Mouse (Mus musculus) MN1 (cell line): Measurements from ENCODE around the gene Olfr789.

Source experiments
- DNase-seq: peaks from one replicate; pipeline ENCODE4 v3.0.0-alpha.2; 2016; ENCODE audit warnings: low spot score

The Olfr789 gene

DNA sequence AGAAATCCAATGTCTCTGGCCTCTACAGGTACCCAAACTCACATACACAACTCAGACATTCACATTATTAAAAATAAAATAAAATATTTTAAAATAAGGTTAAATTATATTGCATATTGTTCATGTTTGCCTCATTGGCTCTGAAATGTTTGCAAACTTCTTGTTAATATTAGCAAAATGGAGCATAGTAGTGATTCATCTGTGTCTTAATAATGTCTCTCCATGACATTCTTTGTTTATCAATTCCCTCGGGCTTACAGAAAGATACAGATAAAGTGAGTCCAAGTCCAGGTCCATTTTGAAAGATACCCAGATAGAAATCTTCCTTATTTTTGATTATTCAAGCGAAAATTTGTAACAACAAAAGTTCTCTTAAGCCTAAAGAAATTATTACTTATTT is at the start of gene Olfr789:
TSS of gene Olfr789 (plus strand) at position 301 of the 400 bp plus-strand sequence.
- no peak for DNase-seq

DNA sequence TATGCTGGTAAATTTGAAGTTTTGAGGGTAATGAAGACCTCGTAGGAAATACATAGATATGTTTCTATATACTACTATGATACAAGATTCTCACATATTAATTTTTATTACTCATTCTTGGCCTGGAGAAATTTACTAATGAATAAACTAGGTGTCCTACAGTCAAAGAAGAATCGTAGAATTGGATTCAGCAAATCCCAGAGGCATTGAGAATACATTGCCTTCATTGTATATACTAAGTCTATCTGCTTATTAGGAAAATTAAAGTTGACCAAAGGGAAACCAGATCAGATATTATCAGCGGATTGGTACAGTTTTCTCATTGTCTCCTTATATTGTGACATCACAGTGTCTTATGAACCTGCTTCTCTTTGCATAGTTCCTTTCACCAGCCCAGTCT is 23.0 kb upstream of the Olfr789 start, which contains the start of gene Olfr787:
TSS of gene Olfr787 (plus strand) at position 301 of the 400 bp plus-strand sequence.
- DNase-seq: no peak

DNA sequence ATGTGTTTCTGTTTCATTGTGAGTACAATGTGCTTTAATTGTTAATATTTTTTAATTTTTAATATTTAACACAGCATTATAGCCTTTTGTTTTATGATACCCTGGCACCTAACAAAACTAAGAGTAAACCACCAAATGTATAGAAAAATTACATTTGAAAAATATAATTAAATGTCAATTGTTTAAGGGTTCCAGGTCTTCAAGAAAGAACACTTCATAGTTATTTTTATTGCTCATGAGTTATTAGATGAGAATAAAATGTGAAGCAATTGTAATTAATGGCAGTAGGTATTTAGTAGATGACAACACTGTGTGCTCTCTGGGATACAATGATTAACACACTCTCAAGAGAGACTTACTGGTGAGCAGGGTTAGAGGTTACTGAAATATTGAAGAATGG is 13.9 kb upstream of the Olfr789 start, which contains the start of gene Olfr788:
TSS of gene Olfr788 (plus strand) at position 301 of the 400 bp plus-strand sequence.
- DNase-seq: no peak

DNA sequence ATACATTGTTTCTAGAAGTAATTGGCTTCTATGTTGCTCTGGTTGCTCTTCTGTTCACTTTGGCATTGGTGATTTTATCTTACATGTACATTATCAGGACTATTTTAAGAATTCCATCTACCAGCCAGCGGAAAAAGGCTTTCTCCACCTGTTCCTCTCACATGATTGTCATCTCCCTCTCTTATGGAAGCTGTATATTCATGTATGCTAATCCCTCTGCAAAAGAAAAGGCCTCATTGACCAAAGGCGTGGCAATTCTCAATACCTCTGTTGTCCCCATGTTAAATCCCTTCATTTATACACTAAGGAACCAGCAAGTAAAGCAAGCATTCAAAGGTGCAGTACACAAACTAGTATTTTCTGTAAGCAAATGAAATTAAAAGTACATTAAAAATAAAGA is 11.3 kb upstream of the Olfr789 start:
- no peak for DNase-seq

DNA sequence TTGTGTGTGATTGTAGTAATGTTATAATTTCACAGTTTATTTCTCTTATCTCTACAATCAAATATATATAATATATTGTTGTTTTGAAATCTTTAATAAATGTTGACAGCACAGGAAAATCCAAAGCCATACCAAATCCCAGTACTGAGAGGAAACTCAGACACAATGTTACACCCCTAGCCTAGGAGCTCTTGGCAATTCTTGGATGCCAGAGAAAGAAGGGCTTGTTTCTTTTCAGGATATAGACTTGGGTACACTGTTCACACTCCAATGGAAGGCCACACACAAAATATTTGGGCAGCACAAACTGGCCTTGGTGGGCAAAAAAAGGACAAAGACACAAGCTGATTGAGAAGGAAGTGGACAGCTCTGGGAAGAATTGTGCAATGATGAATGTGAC is 10.8 kb upstream of the Olfr789 start:
- DNase-seq: no peak

DNA sequence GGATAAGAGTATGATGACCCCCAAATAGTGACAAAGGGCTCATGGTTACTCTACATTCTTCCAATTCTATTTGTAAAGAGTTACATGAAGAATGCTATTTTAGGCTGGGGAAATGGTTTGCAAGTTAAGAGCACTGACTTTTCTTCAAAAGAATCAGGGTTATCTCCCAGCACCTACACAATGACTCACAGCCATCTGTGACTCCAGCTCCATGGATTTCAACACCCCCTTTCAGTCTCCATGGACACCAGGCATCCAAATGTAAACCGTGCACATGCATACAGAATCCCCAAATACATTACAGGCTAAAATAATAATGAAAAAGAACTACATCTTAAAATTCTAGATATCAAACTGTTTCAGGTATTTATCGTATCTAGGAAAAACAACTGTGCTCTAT is 5.5 kb downstream of the Olfr789 start:
- no peak for DNase-seq

DNA sequence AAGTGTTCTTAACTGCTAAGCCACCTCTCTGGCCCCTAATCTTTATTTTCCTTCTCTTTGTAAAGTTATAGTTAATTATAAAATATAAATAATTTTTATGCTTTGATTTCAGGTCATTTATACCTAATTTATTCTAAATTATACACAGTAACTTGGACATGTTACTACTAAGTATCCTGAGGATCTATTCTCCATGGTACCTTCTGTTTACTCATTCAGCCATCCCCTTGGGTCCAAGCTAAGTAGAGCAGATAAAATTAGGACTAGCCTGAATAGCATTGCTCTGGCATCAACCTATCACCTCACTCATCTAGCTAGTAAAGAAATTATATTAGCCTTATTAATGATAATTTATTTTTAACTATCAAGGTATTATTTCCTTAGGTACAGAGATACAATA is 13.6 kb downstream of the Olfr789 start, which contains the start of gene Olfr790:
TSS of gene Olfr790 (plus strand) at position 301 of the 400 bp plus-strand sequence.
- DNase-seq: no peak

DNA sequence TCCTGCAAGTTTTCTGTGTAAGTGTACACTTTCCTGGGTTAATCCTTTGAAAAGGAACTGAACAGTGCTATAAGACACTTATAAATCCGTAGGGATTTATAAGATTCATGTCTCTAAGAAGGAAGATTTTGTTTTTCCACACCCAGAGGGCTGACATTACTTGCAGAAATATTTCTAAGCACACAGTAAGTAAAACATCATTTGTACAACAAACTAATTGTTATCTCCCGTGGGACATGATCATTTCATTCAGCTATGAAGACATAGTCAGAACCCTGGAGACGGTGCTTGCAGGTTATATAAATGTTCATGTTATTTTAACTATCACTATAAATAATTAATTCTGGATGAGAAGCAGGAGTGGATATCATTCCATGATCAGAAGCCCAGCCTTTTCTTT is 36.9 kb downstream of the Olfr789 start, which contains the start of gene Olfr791:
TSS of gene Olfr791 (plus strand) at position 301 of the 400 bp plus-strand sequence.
- DNase-seq: no peak

DNA sequence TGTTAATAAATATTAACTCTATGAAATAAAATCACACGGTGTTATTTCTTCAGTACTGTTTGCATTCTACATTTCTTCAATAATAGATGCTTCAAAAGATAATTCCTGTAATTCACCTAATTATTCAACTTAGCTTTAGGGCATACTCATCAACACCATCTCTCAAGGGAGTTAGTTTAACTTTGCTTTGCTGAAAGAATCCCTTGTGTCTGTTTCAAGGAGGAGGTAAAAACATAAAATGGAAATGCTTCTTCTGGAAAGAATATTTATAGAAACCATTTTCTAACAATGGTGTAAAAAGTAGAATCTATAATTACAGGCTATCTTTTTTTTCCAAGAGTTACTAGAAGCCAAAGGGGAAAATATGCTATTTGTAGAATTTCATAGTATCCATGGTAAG is 54.3 kb downstream of the Olfr789 start, which contains the start of gene Olfr792:
TSS of gene Olfr792 (plus strand) at position 301 of the 400 bp plus-strand sequence.
- DNase-seq: no peak
